Mouse (Mus musculus): Measurements from ENCODE around the gene Thap4.

Gene Thap4

DNA sequence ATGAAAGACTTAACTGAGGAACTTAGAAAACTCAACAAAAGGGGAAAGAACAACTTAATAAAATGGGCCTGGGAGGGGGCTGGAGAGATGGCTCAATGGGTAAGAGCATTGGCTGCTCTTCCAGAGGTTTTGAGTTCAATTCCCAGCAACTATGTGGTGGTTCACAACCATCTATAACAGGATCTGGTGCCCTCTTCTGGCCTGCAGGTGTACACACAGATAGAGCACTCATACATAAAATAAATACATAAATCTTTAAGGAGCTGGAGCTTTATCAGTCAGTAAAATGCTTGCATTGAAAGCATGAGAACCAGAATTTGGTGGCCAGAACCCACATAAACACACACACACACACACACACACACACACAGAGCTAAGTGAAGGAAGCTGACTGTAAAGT, 11.8 kb downstream of the Thap4 start:
- no peak for DNase-seq

DNA sequence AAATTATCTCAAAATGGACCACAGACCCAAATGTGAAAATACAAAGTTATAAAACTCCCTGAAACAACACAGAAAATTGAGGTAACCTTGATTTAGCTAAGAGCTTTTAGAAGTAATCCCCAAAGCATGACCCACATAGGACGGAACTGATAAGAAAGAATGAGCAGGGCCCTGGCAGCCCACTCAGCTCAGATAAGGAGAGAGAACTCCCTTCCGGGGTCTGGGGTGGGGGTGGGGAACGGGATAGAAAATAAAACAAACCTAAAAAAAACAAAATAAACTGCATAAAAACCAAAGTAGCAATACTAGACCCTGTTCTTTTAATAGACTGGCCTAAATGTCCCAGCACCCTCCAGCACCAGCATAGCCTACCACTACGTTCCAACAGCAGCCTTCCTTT, 12.7 kb downstream of the Thap4 start:
- DNase-seq = no peak

DNA sequence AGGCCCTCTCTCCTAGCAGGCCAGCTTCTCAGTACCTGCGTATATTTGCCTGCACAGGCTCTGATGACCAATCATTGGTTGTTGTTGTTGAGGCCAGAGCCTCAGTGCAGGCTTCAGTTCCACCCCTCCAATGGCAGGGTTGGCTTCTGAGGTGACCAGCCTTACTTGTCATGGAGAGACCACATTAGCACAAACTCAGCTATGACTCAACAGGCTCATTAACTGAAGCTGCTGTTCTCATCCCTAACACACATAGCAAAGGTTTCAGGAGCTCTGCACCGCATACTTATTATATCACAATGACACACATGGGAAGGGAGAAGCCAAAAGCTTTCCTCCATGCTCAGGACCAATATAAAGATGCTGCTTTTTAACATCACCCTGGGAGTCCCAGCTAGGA, 14.0 kb downstream of the Thap4 start:
- DNase-seq = no peak

DNA sequence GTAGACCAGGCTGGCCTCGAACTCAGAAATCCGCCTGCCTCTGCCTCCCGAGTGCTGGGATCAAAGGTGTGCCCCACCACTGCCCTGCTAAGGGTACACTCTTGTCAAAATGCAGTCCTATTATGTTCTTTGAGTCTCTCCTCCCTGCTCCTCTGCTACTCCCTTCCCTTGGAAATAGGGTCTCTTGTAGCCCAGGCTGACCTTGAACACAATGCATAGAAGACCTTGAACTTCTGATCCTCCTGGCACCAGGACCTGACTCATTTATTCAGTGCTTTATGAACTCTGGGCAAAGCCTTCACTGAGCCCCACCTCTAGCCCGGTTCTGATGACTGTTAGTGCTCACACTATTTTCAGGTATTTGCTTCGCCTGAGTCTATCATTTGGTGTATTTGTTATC, 17.0 kb downstream of the Thap4 start:
- DNase-seq = no peak

DNA sequence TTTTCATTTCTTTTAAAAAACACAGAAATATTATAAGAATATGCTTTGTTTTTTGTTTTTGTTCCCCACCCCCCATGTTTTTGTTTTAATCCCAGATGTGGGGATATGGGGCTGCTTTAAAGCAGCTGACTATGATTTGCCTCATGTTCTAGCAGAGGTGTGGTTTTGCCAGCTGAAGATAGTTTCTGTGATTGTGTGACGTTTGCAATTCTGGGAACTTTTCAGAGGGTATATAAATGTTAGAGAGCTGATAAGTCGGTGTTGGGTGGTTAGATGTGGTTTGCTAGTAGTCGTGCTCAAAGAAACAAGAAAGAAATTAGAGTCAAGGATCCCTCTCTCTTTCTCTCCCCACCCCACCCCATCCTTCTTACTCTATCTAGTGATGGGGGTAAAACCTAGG, 18.8 kb downstream of the Thap4 start:
- no peak for DNase-seq

DNA sequence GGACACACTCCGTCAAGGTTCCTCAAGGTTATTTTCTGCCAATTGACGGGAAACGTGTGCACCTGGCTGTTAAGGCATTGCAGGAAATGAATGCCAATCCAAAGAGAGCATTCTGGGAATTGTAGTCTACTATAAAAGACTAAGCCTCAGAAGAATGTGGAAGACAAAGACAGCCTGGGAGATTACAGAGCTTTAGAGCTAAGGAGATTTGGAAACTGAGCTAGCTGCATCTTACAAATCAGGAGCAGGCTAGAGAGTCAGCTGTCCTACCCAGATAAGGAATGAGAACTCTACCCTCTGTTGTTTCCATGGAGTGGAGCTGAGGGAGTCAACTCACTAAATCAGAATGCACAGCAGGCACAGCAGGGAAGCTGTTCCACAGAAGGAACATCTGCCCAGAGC, 22.8 kb downstream of the Thap4 start:
- no peak for DNase-seq

DNA sequence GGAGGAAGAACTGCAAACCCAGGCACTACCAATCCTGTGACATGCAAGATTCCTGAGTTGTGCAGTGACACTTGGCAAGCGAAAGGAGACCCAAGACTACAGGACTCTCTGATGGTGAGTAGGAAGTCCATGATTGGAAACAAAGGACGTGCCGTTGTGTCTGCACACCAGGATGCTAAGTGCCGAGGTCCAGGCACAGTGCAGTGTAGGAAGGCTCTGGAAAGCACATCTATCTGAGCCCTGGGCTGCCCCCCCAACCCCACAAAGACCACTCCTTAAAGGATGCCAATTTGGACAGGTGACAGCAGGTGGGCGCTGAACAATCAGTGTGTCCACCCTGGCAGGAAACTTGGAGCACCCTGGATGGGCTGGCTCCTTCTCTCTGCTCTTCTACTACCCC, 23.6 kb downstream of the Thap4 start:
- no peak for DNase-seq

DNA sequence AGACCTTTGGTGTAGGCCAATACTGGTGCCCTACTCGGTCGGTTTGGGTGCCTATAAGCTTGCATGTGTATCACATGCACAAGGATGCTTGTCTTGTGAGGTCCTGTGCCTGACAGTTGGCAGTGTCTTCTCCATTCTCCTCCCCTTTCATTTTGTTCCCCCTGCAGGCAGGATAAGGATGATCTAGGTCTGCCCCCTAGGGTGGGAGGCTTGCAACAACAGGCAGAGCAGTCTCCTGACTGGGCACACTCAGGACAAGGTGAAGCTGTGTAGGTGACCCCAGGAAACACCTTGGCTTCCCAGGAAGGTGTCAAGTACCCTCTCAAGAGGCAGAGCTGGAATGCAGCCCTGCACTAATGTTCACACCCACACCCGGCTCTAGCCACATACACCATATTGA, 27.7 kb downstream of the Thap4 start:
- peak; percentile 19 to 47 for DNase-seq

DNA sequence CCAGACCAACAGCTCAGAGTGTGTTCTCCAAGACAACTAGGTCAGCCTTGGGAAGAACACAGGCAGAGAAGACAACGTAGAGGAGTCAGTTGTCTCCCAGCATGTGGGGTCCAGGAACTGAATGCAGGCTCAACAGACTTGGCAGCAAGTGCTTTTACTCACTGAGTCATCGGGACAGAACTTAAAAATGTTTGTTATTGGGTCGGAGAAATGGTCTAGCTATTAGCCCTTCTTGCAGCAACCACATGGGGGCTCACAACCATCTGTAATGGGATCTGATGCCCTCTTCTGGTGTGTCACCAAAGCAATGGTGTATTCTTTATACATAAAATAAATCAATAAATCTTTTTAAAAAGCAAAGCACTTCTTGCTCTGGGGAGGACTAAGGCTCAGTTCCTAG, 28.5 kb downstream of the Thap4 start:
- DNase-seq = no peak

DNA sequence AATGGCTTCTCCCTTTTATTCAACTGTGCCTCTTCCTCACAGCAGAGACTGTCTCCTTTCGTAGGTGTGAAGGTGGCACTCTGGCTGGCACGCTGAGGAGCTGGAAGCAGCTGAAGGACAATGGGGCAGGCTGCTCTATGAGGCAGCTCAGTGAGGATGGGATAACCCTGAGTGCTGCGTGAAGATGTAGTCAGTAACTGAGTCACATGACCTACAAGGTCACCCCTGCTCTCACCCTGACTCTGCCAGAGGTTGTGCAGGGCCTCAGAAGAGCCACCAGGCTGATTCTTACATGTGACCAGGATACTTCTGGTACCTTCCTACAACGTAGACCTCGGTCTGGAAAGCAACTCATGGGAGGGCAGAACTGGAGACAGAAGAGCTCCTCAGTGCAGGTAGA, 29.0 kb downstream of the Thap4 start:
- no peak for DNase-seq

DNA sequence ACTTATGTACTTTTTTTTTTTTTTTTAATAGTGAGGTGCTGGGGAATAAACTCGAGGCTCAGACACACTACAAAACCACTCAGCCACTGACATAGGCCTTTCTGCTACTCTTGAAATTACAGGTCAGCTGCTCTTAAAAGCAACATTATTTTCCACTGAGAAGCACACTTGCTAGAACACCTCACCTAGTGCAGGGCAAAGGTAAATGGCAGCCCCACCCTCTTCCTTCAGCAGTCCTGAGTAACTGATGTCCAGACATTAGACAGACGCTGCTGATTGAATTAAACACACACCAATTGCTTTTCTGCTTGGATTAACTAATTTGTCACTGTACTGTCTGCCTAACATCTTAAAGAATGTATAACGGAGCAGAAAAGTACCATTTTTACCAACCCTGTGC, 30.0 kb downstream of the Thap4 start:
- DNase-seq = no peak

DNA sequence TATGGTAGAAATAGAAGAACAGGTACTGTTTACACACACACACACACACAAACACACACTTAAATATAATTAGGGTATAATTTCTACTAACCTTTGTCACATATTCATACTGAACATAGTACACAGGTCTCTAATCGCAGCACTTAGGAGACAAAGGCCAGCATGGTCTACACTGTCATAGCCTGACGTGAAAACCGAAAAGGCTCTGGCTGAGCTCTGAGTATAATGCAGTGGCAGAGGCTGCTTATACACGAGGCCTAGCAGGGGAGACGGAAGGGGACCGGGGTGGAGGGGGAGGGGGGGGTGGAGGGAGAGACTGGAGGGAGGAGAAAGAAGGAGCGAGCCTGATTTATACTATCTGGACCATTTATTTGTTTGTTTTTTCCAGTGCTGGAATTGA, 33.1 kb downstream of the Thap4 start:
- no peak for DNase-seq

DNA sequence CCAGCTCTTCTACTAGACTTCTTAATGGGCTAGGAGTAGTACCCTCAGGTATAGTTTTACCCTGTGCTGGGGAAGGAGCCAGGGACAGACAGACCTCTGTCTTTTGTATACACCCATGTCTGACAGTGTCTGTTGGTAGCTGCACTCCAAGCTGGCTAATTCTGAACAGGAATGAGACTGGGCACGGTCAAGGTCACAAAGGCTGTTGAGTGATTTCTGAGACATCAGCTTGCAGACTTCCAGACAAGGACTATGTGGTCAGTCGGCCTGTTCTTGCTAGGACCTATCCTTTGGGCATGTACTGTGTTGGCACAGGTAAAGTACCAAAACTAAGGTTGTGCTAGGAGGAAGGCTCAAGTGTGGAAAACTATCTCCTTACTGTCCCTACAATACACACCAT, 38.5 kb downstream of the Thap4 start:
- DNase-seq = no peak

DNA sequence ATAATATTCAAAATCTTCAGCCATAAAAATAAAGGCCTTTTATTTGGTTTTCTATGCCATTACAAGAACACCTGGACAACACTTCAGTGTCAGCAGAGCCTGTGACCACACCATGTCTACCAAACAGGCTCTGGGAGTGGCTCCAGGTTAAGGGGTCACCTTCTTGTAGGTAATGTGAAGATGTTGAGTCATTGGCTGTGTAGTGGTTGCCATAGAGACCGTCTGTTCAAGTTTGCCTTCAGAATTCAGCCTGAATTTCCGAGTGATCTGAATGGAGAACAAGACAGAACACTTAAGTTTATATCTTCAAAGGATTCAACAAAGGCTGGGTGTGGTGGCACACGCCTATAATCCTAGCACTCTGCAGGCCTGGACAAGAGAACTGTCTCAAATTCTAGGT, 49.3 kb downstream of the Thap4 start:
- no peak for DNase-seq

DNA sequence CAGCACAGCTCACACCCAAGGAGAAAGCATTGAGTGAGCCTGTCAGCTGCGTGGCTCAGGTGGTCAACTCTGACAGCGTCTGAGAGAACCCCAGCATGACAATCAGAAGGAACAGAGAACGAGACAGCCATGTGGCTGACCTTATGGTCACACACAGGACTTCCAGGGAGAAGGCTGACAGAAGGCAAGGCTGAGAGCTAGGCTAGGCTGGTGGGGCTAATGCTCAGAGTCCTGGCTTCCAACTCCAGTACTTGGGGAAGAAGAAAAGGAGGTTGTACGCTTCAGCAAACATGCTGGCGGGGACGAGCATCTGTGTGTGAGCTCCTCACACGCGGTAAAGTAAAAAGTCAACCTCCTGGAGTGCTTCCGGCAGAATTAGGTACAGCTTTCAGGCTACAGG, 50.3 kb downstream of the Thap4 start:
- DNase-seq = no peak

DNA sequence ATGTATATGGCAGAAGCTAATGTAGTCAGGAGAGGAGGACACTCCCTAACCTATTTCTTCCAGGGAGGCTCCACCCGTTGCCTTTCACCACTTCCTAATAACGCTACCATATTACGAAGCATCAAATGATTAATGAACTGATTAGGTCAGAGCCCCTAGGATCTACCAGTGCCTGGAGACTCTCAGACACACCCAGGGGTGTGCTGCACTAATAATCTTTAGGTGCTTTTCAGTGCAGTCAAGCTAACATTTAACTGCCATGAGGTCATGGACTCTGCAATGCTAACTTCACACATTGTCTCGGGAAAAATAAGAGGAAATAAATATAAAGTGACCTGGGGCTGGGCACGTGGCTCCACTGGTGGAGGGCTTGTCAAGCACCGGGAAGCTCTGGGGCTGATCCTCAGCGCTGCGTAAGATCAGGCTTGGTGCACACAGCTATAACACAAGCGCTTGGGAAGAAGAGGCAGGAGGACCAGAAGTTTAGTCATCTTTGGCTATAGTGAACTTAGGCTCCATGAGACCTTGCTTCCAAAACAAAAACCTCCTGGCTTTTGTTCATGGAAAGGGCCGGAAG, 51.1 kb downstream of the Thap4 start:
- no peak for DNase-seq

DNA sequence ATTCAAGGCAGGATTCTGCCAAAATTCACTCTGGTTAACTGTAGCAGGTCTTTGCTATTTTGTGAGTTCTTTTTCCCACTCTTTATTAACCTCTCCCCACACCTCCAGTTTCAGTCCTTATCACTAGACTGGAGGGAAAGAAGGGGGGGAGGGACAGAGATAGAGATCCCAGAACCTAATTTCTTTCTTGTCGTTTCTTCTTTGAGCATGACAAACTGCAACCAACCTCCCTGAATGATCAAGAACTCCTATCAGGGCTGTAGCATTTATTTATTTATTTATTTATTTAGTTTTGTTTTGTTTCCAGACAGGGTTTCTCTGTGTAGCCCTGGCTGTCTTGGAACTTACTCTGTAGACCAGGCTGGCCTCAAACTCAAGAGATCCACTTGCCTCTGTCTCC, 52.6 kb downstream of the Thap4 start:
- no peak for DNase-seq

DNA sequence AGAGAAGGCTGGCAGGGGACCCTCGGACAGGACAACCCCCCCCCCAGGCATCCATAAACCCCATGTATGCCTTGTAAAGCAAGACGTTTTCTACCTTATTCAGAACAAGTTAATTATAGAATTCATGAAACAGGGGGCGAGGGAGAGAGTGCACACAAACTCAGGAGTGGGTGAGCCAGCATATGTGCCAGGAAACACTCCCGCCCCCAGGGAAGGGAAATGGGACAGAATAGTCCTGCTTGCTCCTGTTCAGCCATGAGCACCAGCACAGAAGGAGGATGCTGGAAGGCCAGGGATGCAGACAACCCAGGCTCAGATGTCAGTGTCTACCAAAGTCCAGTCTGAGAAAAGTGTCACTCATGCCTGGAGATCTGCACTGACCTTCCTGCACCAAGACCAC, 55.5 kb downstream of the Thap4 start:
- no peak for DNase-seq

DNA sequence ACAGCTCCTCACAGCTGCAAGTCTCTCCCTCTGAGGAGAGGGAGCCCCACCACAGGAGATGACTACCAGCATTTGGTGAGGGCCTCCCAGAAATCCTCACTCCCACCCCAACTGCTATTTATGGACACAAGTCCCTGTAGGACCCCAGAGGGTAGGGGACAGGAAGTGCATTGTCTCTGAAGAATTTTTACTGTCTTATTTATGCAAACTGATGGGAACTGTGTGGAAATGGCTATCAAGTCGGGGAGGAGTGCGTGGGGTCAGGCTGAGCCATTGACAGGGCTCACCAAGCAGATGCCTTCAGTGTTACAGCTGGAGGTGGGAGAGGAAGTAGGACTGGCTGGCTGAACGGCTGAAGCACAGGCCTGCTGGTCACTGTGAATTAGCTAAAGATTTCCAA, 57.3 kb downstream of the Thap4 start:
- no peak for DNase-seq

DNA sequence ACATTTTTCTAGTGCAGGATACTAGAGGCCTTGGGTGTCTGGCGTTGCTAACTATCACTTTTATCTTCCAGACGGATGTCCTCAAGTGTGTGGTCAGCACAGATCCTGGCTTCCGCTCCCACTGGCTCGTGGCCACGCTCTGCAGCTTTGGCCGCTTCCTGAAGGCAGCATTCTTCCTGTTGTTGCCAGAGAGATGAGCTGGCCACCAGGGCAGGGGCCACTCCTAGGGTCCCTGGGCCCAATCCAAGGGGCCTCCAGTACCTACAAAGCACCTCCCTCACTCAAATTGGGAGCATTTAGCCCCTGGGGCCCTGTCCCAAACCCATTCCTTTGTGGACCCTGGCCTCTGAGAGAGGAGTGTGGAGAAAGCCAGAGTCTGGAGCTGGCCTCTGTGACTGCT, 59.7 kb downstream of the Thap4 start:
- DNase-seq = no peak

DNA sequence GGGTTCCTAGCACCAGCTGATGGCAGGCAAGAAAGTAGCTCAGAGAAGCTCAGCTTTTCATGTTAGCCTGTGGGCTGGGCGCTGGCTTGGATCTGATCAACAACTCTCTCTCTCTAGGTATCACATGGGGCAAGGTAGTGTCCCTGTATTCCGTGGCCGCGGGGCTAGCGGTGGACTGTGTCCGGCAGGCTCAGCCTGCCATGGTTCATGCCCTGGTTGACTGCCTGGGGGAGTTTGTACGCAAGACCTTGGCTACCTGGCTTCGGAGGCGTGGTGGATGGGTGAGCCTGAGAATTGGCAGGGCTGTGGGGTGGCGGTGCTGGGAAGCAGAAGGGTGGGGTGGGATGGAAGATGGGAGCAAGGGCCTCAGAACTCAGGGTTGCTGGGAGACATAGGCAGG, 60.7 kb downstream of the Thap4 start:
- DNase-seq = no peak

DNA sequence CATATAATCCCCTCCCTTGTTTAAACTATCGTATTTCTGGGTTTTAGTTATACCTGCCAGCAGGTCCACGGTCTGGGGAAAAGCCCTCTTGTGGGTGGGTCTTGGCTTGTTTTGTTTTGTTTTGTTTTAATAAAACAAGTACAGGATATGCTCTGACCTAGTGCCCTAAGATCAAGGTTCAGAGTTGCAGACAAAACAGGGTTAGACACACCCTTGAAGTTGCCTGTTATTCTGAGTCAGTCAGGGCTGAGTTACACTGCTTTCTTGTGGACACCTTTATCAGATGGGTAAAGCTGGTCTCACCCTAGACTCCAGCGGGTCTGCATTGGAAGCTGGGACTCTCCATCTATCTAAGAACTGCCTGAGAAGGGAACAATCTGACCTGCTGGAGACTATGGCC, 61.2 kb downstream of the Thap4 start:
- DNase-seq = no peak

DNA sequence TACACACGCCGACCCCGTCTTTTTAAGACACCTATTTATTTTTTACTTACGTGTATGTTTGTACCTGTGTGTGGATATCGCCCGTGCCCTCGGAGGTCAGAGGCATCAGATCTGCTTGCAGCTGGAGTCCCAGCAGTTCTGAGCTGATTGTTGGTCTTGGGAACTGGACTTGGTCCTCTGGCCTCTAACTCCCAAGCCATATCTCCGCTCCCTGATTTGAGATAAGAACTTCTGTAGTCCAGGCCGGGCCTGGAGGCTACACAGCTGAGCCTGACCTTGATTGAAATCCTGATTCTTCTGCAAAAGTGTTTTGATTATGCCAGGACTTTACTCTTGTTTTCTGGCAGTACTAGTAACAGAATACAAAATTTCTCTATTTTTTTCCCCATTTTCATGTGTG, 61.9 kb downstream of the Thap4 start:
- no peak for DNase-seq

DNA sequence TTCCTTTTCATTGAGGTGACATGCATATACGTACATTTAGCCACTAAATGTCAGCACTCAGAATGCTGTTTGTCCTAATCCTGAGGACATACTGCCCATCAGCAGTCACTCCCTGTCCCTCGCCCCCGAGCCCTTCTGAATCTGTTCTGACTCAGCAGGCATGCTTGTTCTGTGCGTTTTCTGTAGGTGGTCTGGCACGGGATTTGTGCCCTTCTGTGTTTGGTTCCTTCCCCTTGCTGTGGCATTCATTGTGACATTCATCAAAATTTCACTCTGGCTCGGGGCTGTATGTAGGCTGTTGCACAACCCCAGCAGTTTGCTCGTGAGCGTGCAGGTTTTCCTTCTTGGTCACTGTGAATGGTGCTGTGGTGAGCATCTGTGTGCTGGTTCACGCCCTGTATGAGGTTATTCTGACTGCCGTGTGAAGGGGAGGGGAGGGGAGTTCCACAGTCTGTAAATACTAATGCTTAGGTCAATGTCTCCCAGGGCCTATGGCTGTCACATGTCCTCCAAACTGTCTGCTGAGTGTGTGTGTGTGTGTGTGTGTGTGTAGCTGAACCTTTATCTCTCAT, 62.8 kb downstream of the Thap4 start:
- DNase-seq = no peak

DNA sequence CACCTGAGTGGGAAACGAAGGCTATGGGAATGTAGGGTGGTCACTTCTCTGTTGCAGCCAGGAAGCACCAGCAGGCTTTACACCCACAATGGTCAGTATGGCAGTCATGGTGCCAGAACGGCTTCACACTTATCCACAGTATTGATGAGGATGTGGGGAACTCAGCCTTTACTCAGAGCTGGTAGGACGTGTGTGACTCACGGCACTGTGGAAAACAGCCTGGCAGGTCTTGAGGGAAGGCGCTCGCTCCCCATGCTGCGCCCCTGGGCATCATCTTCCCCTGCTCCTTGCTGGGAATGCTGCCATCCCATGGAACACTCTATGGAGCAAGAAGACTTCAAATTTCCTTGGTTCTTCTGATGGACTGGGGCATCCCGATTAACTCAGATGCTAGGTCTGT, 63.6 kb downstream of the Thap4 start:
- no peak for DNase-seq
